Mouse (Mus musculus) gastrocnemius, postnatal 36 days (tissue): Measurements from ENCODE around the gene Rufy1. TPM values are rescaled to one million over a fixed set of nuclear protein-coding genes. Genes with fewer than 3 reads are reported as not detected.

Experiments used
- DNase-seq, 2 experiments: peaks; one replicate each; pipeline ENCODE4 v3.0.0; 2022
- intact Hi-C: fragments of 180-260 bp; cut with DNase I; formaldehyde crosslinking; loops from one replicate; pipeline ENCODE4 v1.15.1; 2025
- total RNA-seq, 2 experiments: library from RNA; stranded (reverse); gene quantifications; 2 replicates each; pipeline ENCODE4 v1.2.3; 2021

The Rufy1 gene
- total RNA-seq, 2 experiments from 2014 or later: 19.5 to 21.6 TPM

DNA sequence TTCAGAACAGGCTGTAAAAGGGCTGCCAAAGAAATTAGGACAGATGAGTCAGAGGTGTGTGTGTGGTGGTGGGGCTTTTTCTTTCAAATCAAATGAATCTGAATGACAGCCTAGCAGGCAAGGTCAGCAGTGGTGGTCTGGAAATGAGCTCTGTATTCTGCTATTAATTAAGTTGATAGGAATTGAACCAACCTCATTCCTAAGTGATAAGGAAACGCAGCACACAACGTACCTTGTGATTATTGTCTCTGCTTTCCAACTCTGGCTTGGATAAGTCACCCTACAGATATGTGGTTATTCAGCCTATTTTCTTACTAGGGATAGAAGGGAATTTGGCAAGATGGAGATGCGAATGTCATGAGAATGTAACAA lies 1.1 kb upstream of the Rufy1 start:
- DNase-seq: no peak
- intact Hi-C loops: no loop called here

DNA sequence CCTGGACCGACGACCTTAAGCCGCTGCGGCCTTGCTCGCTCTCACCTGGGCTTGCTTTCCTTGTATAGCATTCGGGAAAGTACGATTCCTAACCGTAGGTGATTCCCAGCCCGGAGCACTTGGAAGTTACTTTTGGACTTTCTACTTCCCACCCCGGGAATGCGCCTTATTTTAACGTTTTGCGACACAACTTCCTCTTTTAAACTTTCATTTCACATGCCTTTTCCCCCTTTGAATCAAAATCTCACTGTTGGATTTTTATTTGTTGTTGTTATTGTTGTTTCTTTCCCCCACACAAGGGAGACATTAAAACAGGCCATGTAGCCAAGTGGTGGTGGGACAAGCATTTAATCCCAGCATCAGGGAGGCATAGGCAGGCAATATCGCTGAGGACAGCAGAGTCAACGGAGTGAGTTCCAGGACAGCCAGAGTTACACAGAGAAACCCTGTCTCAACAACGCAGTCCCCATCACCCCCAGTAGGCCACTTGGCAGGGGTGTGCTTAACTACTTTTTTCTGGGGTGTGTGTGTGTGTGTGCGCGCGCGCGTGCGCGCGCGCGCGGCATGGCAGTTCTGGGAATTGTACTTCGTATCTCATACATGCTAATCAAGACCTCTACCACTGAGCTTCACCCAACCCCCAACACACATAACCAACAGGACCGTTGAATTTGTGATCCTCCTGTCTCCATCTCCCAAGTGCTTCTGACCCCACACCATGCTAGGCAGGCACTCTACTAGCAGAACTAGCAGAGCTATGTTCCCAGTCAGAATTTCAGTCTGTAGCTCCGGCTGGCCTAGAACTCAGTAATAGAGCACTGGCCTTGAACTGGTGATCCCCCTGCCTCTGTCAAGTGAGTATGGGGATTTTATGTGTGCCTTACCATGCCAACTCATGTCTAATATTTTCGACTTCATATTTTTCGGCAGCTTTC lies 476 bp upstream of the Rufy1 start:
- intact Hi-C loops: no loop called here
- DNase-seq: no peak

DNA sequence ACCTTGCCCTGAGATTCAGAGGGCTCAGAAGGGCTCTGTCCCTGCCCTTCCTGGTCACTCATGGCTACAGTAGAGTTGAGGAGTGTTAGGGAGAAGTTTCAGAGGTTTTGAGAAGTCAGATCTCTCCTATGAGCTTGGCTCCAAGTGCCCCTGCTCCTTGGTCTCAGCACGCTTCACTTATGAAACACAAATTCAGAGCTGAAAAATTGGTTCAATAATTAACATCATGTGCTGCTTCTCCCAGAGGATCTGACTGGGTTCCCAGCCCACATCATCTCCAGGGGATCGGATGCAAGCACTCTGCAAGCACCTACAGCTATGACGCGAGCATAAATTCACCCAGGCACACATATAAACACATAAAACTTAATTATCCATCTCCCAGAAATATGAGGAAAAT lies 4.9 kb downstream of the Rufy1 start:
- DNase-seq: no peak
- intact Hi-C loops: no loop called here

DNA sequence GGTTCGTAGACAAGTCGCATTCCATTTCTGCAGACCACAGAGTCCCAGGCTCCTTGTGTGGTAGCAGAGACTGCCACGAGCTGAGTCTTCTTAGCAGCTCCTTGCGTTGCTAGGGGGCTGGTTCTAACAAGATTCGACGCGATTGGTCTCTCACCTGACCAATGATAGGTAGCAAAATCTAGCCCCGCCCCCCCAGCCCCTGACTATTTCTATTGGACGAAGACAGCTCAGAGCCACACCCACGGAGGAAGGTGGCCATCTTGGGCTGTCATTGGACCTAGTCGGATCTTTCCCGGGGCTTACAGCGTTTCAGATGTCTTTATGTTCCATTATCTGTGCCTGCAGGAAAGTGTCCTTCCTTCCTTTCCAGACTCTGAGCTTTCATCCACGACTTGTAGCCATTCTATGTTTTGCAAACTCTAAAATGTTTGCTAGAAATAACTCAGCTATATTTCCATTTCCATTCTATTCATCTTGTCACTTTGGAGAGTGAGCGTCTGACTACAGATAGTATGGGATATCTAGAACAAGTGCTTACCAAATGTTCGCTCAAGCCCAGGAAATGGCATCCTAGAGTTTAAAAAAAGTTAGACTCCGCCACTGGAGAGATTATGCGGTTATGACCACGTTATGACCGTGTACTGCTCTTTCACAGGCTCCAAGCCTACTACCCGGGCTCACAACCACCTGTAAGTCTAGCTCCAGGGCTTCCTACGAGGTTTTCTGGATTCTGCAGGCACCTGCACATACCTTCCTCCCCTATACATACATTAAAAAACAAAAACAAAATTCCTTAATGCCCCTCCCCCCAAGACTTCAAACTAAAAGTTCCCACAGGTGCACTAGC lies 8.8 kb downstream of the Rufy1 start:
- no peak for DNase-seq
- intact Hi-C loops: no loop called here

DNA sequence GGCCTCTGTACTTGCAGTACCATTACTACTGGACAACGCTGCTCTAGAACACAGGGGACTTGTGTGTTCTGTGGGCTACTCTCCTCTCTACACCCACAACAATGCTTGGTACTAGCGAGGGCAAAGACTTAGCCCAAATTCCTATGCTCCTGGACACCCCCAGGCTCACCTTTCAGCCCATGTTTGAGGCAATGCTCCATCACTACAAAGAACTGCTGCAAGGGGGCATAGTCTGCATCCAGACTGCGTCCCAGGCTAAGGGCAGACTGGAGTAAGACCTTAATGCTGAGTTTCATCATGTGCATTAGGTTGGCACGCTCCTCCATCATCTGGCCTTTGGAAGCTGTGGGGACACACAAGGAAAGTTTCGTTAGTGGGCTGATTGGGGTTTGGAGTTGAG lies 9.5 kb downstream of the Rufy1 start:
- intact Hi-C loops: no loop called here
- no peak for DNase-seq

DNA sequence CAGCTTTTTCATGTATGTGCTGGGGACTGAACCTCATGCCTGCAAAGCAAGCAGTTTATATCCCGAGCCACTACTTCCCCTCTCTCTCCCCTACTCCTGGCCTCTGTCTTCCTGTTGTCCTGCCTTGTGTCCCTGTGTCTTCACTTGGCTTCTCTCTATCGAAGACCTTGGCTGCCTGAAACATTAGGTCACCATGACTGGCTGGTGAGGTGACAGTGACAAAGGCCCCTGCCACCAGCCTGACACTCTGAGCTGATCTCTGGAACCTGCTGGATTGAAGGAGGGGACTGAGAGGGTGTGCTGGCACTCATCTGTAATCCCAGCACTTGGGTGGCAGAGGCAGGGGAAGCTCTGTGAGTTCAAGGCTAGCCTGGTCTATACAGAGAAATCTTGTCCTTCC lies 13.1 kb downstream of the Rufy1 start:
- no peak for DNase-seq
- intact Hi-C loops: no loop called here

DNA sequence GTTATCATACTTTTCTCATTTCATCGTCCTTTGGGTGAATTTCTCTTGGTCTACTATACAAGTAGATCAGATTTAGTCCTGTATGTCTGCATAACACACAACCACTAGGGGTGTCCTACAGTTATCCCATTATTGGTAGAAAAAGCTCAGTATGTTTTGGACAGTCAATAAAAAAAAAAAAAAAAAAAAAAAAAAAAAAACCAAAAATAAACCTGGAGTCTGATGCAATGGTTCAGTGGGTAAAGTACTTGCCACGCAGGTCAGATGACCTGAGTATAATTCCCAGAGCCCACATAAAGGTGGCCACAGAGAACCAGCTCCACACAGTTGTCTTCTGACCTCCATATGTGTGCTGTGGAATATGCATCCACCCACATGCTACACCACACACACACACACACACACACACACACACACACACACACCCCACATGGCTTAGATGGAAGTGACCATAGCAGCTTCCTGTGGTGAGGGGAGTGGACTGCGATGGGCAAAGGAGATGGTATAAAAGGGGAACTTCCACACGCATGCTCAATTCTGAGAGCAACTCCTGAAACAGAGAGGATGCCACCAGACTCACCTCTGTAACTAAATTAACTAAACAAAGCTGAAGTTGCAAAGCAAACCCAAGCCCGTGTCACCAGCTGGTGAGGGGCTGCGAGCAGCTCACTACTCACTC lies 15.2 kb downstream of the Rufy1 start:
- no peak for DNase-seq
- intact Hi-C loops: no loop called here

DNA sequence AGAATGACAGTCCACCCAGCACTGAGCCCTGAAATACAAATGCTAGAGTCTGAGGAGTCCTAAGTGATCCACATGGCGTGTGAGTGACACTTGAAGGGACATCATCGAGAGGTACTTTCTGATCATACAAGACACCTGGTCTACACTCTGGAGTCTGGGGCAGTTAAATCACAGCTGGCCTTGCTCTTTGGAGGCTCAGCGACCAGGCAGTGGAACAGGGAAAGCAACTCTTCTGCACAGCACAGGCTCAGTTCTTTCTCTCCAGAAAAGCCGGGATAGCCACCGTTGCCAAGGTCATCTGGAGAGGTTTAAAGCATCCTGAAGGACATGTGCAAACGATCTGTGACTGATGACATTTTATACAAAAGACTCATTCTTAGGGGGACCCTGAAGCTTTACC lies 23.7 kb downstream of the Rufy1 start:
- no peak for DNase-seq
- intact Hi-C loops: no loop called here

DNA sequence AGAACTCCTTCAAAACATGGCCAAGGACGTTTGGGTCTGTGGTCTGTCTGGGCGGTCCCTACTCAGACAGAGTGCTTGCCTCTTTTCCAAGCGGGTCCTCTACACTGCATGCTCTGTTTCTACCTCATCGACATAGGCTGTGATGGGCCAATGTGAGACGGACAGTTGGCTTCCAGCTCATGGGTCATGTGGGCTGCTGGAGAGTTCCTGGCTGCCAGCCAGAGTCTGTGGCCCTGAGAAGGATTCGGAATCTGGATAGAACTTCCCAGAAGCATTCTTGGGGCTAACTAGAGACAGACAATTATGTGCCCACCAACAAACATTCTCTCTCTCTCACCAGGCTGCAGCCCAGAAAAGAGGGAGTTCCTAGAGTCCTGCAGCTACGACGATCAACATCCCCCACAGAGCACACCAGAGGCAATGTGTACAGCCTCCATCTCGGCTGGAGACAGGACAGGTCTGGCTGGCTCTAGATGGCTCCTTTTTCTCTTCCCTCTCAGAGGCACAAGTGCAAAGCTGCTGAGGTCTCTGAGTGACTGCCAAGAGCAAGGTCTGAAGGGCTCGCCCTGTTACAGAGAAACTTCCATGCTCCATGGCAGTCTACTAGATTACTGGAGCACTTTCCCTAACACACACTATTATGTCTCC lies 27.4 kb downstream of the Rufy1 start:
- intact Hi-C loops: no loop called here
- no peak for DNase-seq

DNA sequence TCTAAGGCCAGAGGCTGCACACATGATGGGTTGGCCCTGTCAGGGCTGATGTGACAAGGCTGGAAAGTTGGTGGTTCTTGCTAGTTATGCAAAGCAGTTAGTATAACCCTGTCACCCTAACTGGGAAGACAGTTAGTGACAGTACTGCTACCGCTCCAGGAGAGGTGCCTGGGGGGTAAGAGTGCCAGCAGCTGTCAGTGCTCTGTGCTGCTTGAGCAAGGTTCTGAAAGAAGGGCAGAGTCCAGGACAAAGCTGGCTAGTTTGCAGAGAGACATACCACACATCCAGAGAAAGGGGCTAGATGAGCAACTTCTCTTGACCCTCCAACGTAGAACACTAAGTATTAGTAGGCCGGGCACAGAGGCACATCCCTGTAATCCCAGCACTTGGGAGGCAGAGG lies 28.4 kb downstream of the Rufy1 start:
- DNase-seq: no peak
- intact Hi-C loops: no loop called here

DNA sequence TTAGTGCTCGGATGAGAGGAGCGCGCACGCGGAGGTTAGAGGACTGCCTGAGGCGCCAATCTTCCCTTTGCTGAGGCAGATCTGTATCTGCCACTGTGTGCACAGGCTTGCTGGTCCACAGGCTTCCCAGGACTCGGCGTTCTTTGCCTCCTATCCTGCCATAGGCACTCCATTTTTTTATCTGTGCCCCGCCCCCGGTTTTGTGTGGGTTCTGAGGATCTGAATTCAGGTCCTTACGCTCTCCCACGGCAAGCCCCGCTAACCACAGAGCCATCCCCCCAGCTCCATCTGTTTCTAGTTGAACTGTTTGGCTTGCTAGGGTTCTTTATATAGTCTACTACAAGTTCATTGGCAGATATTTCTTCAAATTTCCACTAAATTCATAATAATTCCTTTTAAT lies 32.1 kb downstream of the Rufy1 start:
- intact Hi-C loops: no loop called here
- no peak for DNase-seq

DNA sequence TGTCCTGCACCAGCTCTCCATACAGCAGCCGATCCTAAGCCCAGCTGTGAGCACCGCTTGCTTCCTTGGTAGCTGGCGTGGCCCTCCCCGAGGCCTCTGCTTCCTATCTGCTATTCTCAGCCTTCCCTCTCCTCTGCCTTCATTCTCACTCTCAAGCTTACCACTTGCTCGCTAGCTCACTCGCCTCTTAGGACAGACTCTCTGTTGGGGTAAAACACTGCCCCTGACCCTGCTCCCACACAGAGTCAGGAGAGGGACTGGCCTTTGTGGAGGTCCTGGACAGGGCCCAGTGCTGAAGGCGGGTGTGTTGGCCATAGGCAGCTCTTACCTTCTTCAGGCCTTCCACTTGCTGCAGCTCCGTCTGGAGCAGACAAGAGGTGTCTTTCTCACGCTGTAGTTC lies 33.6 kb downstream of the Rufy1 start:
- DNase-seq: no peak
- intact Hi-C loops: no loop called here

DNA sequence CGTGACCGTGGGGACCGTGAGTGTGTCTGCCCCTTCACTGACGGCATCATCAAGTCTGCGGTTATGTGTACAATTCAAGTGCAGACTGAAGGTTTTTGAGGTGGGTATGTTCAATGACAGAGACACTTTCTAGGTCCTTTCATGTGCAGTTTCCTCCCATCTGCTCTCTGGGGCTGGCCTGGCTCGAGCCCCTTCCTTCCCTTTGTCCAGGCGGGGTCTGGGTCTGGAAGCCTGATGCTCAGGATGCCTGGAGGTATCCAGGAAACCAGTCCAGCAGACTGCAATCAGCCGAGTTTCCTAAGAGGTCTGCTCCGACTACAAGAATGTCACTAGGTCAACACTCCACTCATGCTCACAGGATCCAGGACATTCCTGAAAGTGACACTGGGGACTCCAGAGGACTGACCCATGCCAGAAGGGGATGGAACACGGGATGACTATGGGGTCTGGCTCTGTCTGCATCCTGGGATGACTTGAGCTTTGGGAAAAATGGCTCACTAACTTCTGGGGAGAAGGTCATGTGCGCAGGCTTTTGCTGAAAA lies 34.1 kb downstream of the Rufy1 start:
- DNase-seq: no peak
- intact Hi-C loops: no loop called here

DNA sequence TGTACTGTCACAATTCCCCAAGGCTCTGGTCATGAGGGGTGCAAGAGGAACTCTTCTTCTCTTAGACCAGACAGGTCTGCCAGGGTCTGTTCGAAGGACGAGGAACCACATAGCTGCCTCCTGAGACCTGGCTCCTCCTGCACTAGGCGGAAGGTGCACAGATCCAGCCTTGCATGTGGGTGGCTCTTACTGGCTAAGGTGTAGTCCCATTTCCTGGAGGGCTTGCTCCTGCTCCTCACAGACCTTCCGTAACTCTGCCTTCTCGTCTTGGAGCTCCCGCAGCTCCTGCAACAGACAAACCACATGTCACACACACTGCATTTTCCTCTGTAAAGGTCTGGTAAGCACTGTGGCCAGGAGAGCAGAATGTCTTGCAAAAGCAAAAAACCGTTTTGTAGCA lies 36.2 kb downstream of the Rufy1 start:
- intact Hi-C loops: no loop called here
- no peak for DNase-seq

DNA sequence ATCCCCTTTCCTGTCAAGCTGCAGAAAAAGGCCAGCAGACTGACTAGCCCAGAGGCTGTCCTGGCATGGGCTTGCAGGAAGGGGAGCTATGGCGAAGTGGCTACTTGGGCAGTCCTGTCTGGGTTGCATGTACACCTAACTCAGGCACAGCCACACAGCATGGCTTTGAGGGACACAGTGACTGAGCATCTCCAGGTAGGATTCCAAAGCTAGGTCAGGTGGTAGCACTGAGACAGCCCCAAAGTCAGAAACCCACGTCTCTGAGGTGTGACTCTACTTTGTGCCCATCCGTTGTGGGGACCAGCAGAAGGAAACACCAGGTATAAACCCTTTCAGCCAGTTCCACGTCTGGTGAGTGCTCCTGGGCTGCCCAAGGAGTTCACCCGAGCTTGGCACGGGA lies 37.6 kb downstream of the Rufy1 start:
- intact Hi-C loops: no loop called here
- DNase-seq: no peak

DNA sequence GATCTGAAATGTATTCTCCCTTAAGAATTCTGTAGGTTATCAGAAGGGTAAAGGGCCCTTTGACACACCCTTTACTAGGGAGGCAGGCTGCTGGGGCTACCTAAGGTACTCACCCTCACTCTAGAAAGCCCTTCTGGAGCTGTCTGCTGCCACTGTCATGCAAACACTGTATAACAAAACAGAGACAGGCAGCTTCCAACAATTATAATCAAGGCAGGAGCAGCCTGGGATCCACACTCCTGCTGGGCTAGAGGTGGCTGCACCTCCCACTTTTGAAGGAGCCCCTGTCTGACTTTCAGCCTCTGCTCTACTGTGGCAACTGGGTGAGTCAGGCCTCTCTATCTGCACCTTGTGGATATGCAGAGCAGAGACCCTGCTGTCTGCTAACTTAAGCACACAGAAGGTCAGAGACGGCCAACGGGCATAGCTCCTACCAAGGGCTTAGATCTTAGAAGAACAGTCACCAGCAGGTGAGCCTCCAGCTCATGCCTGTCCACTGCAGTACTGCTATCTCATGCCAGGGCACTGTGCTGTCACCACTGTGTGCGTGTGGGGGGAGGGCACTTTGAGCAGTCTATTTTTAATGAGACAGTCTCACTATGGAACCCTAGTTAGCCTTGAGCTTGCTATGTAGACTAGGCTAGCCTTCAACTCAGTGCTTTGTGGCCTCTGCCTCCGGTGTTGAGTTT lies 39.5 kb downstream of the Rufy1 start:
- intact Hi-C loops: no loop called here
- no peak for DNase-seq

DNA sequence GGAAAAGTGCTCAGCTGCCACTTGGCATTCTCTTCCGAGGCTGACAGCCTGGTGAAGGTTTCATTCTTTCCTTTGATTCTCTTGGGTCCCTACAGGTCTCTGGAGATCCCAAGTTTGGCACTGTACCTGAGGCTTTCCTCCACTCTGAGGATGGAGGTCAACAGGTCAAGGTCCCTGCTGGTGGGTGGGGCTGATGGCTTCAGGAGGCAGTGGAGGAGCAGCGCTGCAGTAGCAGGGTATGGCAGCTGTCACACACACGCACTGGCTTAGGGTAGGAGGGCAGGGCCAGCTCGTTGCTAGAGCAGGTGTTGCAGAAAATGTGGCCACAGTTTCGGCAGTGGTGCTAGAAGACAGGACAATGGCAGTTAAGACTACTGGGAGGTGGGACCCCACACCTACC lies 41.3 kb downstream of the Rufy1 start:
- DNase-seq: no peak
- intact Hi-C loops: no loop called here

DNA sequence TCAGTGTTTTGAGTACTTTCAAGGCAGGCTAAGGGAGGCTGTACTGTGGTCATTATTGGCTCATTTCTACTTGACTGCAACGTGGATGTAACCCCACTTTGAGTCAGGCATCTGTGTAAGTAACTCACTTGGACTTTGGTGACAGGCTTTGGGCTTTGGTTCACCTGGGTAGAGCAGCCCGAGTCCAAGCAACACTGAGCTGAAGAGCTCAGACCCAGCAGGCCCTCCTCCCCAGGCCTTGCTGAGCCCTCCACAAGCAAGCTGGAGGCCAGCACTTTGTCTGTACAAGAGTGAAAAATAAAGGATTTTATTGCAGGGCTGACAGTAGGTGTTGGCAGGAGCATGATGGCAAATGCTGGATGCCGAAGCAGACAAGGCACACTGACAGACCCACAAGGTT lies 41.9 kb downstream of the Rufy1 start:
- intact Hi-C loops: no loop called here
- DNase-seq: no peak

DNA sequence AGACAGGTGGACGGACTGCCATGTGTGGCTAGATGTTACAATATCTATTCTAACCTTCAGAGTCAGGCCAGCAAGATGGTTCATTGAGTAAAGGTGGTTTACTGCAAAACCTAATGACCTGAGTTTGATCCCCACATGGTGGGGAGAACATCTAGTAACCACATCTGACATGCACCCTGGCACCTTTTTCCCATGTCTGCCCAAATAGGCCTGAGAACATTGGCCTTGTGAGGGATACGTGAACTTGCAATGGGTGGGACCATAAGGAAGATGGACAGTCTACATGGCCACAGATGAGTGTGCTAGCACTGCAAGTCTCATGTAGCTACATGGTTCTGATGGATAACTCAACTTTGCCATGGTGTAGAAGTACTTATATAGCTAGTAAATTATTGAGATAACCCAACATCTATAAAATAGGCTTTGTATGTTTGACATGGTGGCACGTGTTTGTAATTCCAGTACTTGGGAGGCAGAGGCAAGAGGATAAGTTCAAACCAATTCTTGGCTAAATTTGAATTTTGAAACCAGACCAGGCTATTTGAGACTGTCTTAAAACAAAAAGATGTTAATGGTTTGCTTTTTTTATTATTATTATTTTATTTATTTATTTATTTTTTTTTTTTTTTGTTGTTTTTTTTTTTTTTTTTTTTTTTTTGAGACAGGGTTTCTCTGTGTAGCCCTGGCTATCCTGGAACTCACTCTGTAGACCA lies 42.6 kb downstream of the Rufy1 start:
- intact Hi-C loops: no loop called here
- DNase-seq: no peak
